Mouse (Mus musculus): Measurements from ENCODE around the gene Itgb5.

Itgb5 gene

GRCm38 (mm10) chr16:33916473-33917251 lies 87.2 kb downstream of the Itgb5 start:
- DNase-seq = peak; percentile 86 to 91

DNA sequence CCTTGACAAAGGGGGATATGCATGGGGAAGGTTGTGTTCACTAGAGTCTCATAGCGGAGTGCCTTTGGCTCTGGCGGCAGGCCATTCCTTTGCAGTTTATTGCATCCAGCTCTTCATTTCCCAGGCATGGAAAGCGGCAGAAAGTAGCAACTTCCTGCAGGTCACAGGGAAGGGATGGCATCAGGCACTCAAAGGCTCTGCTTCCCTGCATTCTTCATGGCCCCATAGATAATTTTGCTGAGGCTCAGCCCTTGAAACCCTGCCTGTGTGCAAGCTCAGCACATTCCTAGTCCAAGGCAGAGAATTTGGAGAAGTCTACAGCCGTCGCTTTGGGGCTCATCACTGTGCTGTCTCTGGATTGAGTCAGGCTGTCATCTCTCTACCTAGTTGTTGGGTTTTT lies 87.9 kb downstream of the Itgb5 start:
- peak in 1 of 2 experiments; percentile 35 for DNase-seq

GRCm38 (mm10) chr16:33917926-33918325 lies 88.5 kb downstream of the Itgb5 start:
- DNase-seq = no peak

GRCm38 (mm10) chr16:33921514-33921913 lies 92.0 kb downstream of the Itgb5 start:
- DNase-seq = no peak

GRCm38 (mm10) chr16:33922111-33923000 lies 92.9 kb downstream of the Itgb5 start:
- DNase-seq = peak; percentile 57 to 84

DNA sequence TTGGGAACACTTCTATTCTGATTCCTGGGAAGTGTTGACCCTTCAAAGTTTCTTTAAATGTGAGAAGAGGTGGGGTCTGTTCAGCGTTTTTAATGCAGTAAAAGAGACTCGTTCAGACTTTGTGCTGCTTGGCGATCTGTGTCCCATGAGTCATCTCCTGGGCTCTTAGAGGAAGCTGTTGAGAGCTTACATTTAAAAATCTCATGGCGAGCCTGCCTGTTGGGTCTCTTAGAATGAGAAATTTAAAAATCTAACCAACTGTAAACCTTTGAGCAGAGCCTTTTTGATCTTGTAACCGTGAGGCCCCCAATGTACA lies 93.5 kb downstream of the Itgb5 start:
- DNase-seq = no peak

DNA sequence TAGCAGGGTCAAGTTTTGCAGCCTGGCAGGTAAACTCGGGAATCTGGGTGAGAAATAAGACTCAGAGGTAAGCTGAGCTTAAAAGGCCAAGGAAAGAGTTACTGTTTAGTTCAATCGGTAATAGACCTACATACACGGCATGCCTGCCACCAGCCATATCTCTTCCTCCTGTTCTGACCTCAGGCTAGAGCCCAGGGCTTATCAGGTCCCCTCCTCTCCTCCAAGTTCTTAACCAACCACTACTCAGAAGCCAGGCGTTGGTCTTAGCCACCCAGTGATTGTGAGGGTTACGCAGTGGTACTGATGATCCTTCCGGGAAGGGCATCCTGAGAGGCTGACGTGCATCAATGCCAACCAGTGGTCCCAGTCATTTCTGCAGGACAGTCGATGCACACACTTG lies 94.3 kb downstream of the Itgb5 start:
- DNase-seq = no peak

DNA sequence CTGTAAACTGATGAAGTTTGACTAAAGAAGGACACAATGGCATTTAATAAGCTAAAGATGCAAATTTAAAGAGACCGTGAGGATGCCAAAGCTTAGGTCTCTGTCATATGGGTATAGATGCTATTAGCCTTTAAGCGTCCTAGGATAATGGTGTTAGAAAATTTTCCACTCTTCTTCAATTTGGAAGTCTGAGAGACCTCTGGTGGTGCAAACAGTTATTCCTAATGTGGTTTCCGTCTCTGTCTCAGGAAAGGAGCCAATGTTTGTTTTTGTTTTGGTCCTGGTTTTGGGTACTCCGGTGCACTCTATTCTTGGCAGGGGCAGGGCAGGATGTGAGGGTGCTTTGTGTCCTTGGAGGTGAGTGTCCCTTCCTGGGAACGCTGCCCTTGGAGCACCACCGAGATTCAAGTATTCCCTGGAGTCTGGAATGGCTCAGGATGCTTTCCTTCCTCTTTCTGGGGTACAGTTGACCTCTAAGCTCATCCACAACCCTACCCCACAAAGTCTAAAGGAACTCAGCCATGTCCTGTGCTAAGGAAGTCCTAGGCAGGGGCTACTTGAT lies 97.9 kb downstream of the Itgb5 start:
- peak; percentile 43 to 83 for DNase-seq

- peak; percentile 51 to 62 for DNase-seq
Observed at GRCm38 (mm10) chr16:33928788-33929462, 99.5 kb downstream of the Itgb5 start.

GRCm38 (mm10) chr16:33930785-33931184 lies 101.3 kb downstream of the Itgb5 start:
- DNase-seq = no peak

DNA sequence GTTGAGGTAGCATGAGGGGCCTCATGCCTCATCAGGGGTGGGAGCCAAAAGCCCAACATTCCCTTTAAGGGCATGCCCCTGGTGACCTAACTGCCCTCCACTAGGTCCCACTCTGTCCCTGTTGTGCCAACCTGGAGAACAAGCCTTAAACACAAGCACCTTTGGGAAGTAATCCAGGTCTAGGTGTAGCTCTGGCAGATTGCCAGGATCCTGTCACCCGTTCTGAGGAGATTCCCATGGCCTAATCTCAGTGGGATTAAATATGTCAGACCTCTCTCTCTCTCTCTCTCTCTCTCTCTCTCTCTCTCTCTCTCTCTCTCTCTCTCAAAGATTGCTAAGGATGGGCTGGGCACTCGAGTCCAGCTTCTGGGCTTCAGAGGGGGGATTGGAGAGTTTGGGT lies 102.2 kb downstream of the Itgb5 start:
- peak; percentile 53 to 66 for DNase-seq

GRCm38 (mm10) chr16:33932126-33932525 lies 102.7 kb downstream of the Itgb5 start:
- peak; percentile 67 to 91 for DNase-seq

DNA sequence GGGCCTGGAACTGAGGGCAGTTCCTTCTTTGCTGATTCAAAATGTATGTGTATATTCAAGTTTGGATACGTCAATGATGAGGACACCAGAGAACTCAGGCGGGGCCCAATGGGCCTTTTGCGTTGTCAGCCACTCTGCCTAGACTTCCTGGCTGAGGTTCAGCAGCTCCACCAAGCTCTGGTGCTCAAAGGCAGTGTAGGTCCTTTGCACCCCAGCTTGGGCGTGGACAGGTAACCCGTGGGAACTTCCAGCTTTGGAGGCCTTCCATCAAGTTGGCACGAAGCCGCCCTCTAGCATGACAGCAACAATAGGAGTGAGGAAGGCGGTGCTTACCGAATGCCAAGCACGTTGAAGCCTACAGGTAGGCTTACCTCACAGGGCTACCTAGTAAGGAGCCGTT lies 103.9 kb downstream of the Itgb5 start:
- no peak for DNase-seq

DNA sequence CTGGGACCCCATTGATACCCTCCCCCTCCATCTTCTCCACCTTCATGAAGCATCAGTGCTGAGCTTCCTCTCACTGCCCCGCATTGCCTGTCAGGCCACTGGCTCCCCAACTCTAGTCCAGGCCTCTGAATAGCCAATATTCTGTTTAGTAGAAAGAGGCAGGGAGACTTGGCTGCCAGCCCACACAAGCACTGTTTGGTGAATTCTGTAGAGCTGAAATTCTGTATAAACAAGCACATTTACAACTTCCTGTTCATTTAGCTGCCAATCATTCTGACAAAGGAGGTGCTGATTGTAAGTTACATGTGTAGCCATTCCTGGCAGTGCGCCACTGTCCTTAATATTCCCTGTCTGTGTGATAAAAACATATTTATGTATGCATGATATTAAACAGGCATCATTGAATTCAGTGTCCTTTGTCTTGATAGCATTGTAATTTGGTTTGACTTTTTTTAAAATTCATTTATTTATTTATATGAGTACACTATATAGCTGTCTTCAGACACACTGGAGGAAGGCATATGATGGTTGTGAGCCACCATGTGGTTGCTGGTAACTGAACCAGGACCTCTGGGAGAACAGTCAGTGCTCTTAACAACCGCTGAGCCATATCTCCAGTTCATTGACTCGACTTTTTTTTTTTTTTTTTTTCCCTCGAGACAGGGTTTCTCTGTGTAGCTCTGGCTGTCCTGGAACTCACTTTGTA lies 105.4 kb downstream of the Itgb5 start:
- DNase-seq = peak; percentile 81 to 82

- no peak for DNase-seq
Observed at GRCm38 (mm10) chr16:33935407-33935785, 105.9 kb downstream of the Itgb5 start.

- no peak for DNase-seq
Observed at GRCm38 (mm10) chr16:33936885-33937284, 107.4 kb downstream of the Itgb5 start.

- peak; percentile 69 to 84 for DNase-seq
Observed at GRCm38 (mm10) chr16:33937567-33937966, 108.1 kb downstream of the Itgb5 start.

DNA sequence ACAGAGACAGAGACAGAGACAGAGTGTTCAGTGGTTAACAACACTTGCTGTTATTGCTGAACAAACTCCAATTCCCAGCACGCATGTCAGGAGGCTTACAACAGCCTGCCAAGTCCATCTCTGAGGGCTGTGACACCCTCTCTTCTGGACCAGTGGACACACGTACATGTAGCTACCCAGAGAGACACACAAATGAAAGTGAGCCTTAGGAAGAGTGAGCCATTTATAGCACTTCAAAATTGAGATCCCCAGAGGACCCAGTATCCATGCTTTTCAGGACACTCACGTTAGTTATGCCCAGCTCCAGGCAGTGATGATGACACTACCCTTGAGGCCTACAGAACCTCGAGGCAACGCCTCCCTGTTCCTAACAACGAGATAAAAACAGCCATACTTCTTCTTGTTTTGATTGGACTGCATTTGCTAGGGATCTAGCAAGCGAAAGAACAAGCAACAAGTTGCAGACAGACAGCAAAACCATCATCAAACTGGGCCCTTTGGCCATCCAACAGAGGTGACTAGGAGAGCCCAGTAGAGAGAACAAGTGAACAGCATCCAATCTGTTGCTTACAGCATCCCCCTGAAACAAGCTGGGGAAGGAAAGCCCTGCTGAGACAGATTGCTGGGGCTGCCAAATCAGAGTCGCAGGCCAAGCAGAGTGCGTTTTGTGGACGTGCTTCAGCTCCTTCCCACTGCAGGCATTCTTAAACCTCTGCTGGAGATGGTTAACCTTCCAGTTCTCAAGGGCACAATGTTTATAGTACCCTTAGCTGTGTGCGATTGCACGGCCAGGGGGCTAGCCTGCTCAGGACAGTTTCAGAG lies 109.1 kb downstream of the Itgb5 start:
- no peak for DNase-seq

DNA sequence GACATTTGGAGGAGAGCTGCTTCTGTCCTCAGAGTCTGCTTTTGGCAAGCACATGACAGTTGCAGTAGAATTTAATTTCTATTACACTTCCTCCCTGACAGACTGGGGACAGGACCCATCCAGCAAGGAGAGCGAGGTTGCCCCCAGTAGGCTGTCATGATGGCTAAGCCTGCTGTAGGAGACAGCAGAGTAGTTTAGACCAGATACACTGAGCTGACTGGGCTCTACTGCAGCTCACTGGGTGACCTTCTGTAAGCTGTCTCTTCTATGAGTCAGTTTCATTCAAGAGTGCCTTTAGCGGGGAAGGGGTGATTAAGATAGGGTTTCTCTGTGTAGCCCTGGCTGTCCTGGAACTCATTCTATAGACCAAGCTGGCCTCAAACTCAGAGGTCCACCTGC lies 109.7 kb downstream of the Itgb5 start:
- no peak for DNase-seq

- DNase-seq = peak; percentile 48 to 66
Observed at GRCm38 (mm10) chr16:33939636-33940035, 110.2 kb downstream of the Itgb5 start.

- no peak for DNase-seq
Observed at GRCm38 (mm10) chr16:33940095-33940494, 110.6 kb downstream of the Itgb5 start.
